Mouse (Mus musculus) midbrain, embryonic 14.5 days (tissue): ENCODE results near the gene Vps29. TPM values are rescaled to one million over a fixed set of nuclear protein-coding genes. Genes with fewer than 3 reads are reported as not detected.

ENCODE experiments used
- ATAC-seq: fragments of 200-750 bp; cut with Nextera tagmentation; 2 replicates; pipeline ENCODE4 v1.8.0; 2017; ENCODE audit warnings: moderate number of reproducible peaks, moderate library complexity; ENCODE audit not compliant: low FRiP score, low TSS enrichment
- DNase-seq: peaks from one replicate; pipeline ENCODE4 v3.0.0-alpha.2; 2015
- H3K27ac ChIP-seq: fragments of 300-500 bp; sonication (generic); replicated peaks from 2 replicates; pipeline ENCODE4 v1.5.1; 2014; ENCODE audit warnings: mild to moderate bottlenecking, low read depth, low read length, moderate library complexity
- H3K27me3 ChIP-seq: fragments of 300-500 bp; sonication (generic); 2 replicates; pipeline ENCODE4 v1.6.1; 2014; ENCODE audit warnings: low read length, control low read depth, mixed read lengths; ENCODE audit not compliant: control insufficient read depth, insufficient read depth
- H3K36me3 ChIP-seq: fragments of 300-500 bp; sonication (generic); 2 replicates; pipeline ENCODE4 v1.6.1; 2014; ENCODE audit warnings: low read length, control low read depth; ENCODE audit not compliant: control insufficient read depth, insufficient read depth
- H3K4me1 ChIP-seq: fragments of 300-500 bp; sonication (generic); 2 replicates; pipeline ENCODE4 v1.6.1; 2014; ENCODE audit warnings: mild to moderate bottlenecking, antibody characterized with exemption, low read length, control low read depth; ENCODE audit not compliant: control insufficient read depth, insufficient read depth
- H3K4me2 ChIP-seq: fragments of 300-500 bp; sonication (generic); 2 replicates; pipeline ENCODE4 v1.6.1; 2014; ENCODE audit warnings: mild to moderate bottlenecking, low read length, moderate library complexity
- H3K4me3 ChIP-seq: fragments of 300-500 bp; sonication (generic); replicated peaks from 2 replicates; pipeline ENCODE4 v1.5.1; 2014; ENCODE audit warnings: low read depth, low read length
- H3K9ac ChIP-seq: fragments of 300-500 bp; sonication (generic); replicated peaks from 2 replicates; pipeline ENCODE4 v1.6.1; 2014; ENCODE audit warnings: mild to moderate bottlenecking, low read length, moderate library complexity
- H3K9me3 ChIP-seq: fragments of 300-500 bp; sonication (generic); 2 replicates; pipeline ENCODE4 v1.6.1; 2016; ENCODE audit warnings: low read length, control low read depth, mixed read lengths; ENCODE audit not compliant: control insufficient read depth
- WGBS: fragments of 180-500 bp; shearing (Covaris S2); extraction: QIAGEN DNeasy Blood & Tissue Kit; methylation state at CpG from one replicate; pipeline ENCODE4 v1.1.7; 2014; 5-methylcytosine and 5-hydroxymethylcytosine counted together
- polyA plus RNA-seq: library from polyadenylated mRNA; unstranded; fragments of >200 nt; fragmentation: Nextera tagmentation; extraction: Ambion mirVana; gene quantifications from 2 replicates; pipeline ENCODE4 v1.2.1, GENCODE M21; 2014

Vps29 gene
- 324 and 331 TPM in 2 replicates for polyA plus RNA-seq

GRCm38 (mm10) chr5:122353807-122354491 lies at the start of gene Vps29, which contains the start of gene Rad9b:
Gene Vps29, plus strand, starts transcription at chr5:122354369.
Gene Rad9b, minus strand, starts transcription at chr5:122354233.
- no peaks in the 10 kb centered on the region for H3K9me3 ChIP-seq
- peak within 1 kb of the TSS; percentile 77 for H3K4me2 ChIP-seq
- DNase-seq (peak; percentile 100), ATAC-seq (peak; percentile 94)
- H3K4me3 ChIP-seq: peak within 1 kb of the TSS; percentile 67
- H3K9ac ChIP-seq: peak within 1 kb of the TSS; percentile 74
- H3K4me1 ChIP-seq: peaks cover 7% of the 10 kb centered on the region
- peaks cover 7% of the 10 kb centered on the region; the same call in 1 of the 2 replicates for H3K36me3 ChIP-seq
- H3K27ac ChIP-seq: peak within 1 kb of the TSS; percentile 83
- no peaks in the 10 kb centered on the region for H3K27me3 ChIP-seq
- WGBS: 2% methylated on average over 51 of the region's 51 CpGs

- Histone ChIP-seq H3K4me3 (no peak overlapping the region), H3K27me3 (no peaks in the 10 kb centered on the region), H3K9ac (no peak overlapping the region), H3K36me3 (peaks cover 10% of the 10 kb centered on the region), H3K4me1 (0 out of 2 replicates have a peak, but pooled peaks cover 4% of the 10 kb centered on the region), H3K9me3 (no peaks in the 10 kb centered on the region), H3K4me2 (no peak overlapping the region), H3K27ac (no peak overlapping the region)
- ATAC-seq: no peak
- WGBS: 89% methylated on average over 6 of the region's 6 CpGs
- DNase-seq: no peak
These were observed 49.6 kb upstream of the Vps29 start for GRCm38 (mm10) chr5:122304541-122304940.

DNA sequence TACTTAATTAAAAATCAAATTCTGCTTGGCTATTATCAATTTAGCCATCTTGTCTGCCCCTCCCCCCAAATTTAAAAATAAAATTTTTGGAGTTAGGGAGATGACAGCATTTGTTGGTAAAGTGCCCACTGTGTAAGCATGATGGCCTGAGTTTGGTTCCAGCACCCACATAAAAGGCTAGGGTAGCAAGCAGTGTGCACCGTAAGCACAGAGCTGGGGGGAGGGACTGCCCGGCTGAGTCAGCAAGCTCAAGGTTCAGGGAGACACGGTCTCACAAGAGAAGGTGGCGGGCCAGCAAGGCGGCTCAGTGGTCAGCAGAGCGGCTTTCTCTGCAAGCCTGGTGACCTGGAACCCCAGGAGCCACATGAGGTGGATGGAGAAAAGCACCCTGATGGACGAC lies 48.7 kb upstream of the Vps29 start:
- no peak overlapping the region for H3K9ac ChIP-seq
- DNase-seq: no peak
- no peak for ATAC-seq

DNA sequence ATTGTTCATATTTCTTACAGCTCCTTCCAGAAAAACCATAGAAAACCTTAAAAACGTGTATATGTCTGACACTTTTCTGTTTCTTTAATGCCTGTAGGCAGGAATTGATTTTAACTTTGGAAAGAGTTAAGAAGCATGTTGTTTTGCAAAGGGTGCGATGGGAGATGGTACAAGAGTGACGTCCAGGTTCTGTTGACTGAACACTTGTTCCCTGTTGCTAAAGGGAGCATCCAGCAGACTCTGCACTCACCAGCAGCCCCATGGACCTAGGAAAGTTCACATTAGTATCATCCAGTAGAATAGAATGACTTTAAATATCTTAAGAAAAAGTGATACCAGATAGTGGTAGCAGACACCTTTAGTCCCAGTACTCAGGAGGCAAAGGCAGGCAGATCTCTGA lies 47.6 kb upstream of the Vps29 start:
- WGBS: 93% methylated on average over 3 of the region's 3 CpGs

More for the DNA sequence above, 48.7 kb upstream of the Vps29 start:
- Histone ChIP-seq H3K9me3 (no peaks in the 10 kb centered on the region), H3K27ac (no peak overlapping the region), H3K4me3 (no peak overlapping the region), H3K27me3 (no peaks in the 10 kb centered on the region), H3K4me1 (0 out of 2 replicates have a peak, but pooled peaks cover 4% of the 10 kb centered on the region), H3K4me2 (no peak overlapping the region), H3K36me3 (peaks cover 12% of the 10 kb centered on the region)
- 91% methylated on average over 7 of the region's 7 CpGs for WGBS

GRCm38 (mm10) chr5:122310699-122311098 lies 43.5 kb upstream of the Vps29 start:
- DNase-seq: no peak
- Histone ChIP-seq H3K36me3 (peaks cover 44% of the 10 kb centered on the region), H3K4me2 (no peak overlapping the region), H3K4me3 (no peak overlapping the region), H3K4me1 (no peaks in the 10 kb centered on the region), H3K27me3 (no peaks in the 10 kb centered on the region), H3K27ac (no peak overlapping the region), H3K9me3 (no peaks in the 10 kb centered on the region), H3K9ac (no peak overlapping the region)
- WGBS: 84% methylated on average over 8 of the region's 8 CpGs
- ATAC-seq: no peak

More for the DNA sequence above, 47.6 kb upstream of the Vps29 start:
- H3K4me3 ChIP-seq: no peak overlapping the region
- no peak overlapping the region for H3K4me2 ChIP-seq
- H3K36me3 ChIP-seq: peaks cover 19% of the 10 kb centered on the region
- ATAC-seq (no peak), DNase-seq (no peak)
- H3K9ac ChIP-seq: no peak overlapping the region
- no peak overlapping the region for H3K27ac ChIP-seq
- H3K9me3 ChIP-seq: no peaks in the 10 kb centered on the region
- H3K4me1 ChIP-seq: 0 out of 2 replicates have a peak, but pooled peaks cover 4% of the 10 kb centered on the region
- H3K27me3 ChIP-seq: no peaks in the 10 kb centered on the region

- ATAC-seq: no peak
- H3K4me1 ChIP-seq: no peaks in the 10 kb centered on the region
- no peak overlapping the region for H3K4me3 ChIP-seq
- WGBS: 57% methylated on average over 7 of the region's 7 CpGs
- H3K36me3 ChIP-seq: peaks cover 44% of the 10 kb centered on the region
- DNase-seq: no peak
- H3K9ac ChIP-seq: no peak overlapping the region
- 0 out of 2 replicates have a peak overlapping the region, but pooled peaks have one; percentile 32 for H3K27ac ChIP-seq
- H3K4me2 ChIP-seq: no peak overlapping the region
- no peaks in the 10 kb centered on the region for H3K27me3 ChIP-seq
- no peaks in the 10 kb centered on the region for H3K9me3 ChIP-seq
These were observed 42.5 kb upstream of the Vps29 start for GRCm38 (mm10) chr5:122311692-122312091.

DNA sequence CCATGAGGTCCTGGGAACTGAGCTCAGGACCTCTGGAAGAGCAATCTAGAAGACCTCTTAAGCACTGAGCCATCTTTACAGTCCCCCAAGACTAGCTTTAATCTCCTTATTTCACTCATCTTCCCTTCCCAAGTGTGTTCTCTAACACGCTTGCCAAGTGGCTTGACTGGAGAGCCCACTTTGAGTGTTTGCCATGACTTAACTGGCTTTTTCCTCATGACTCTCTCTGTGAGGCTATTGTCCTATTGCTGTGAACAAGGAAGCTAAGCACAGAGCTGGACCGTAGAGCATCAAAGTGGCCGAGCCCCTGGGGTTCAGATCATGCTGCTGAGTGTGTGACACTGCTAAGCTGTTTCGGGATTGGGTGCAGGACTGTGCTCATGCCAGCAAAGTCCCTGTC lies 41.8 kb upstream of the Vps29 start:
- DNase-seq (no peak), ATAC-seq (no peak)
- Histone ChIP-seq H3K9me3 (no peaks in the 10 kb centered on the region), H3K9ac (no peak overlapping the region), H3K36me3 (peaks cover 48% of the 10 kb centered on the region), H3K27ac (no peak overlapping the region), H3K4me2 (no peak overlapping the region), H3K27me3 (no peaks in the 10 kb centered on the region), H3K4me3 (no peak overlapping the region), H3K4me1 (no peaks in the 10 kb centered on the region)
- WGBS: 82% methylated on average over 4 of the region's 4 CpGs

GRCm38 (mm10) chr5:122312942-122313684 lies 41.1 kb upstream of the Vps29 start:
- H3K27me3 ChIP-seq: no peaks in the 10 kb centered on the region
- no peak for DNase-seq
- no peak overlapping the region for H3K4me2 ChIP-seq
- no peaks in the 10 kb centered on the region for H3K4me1 ChIP-seq
- H3K9ac ChIP-seq: no peak overlapping the region
- WGBS: 94% methylated on average over 17 of the region's 17 CpGs
- ATAC-seq: no peak
- H3K4me3 ChIP-seq: no peak overlapping the region
- H3K27ac ChIP-seq: no peak overlapping the region
- H3K36me3 ChIP-seq: peaks cover 50% of the 10 kb centered on the region
- no peaks in the 10 kb centered on the region for H3K9me3 ChIP-seq
